Mouse (Mus musculus) liver, postnatal 0 days (tissue): Measurements from ENCODE around the gene Sema3f.

Experiments
- CTCF ChIP-seq: sonication (generic); IDR thresholded peaks from 2 replicates; pipeline ENCODE4 v1.5.1; 2016; ENCODE audit warnings: antibody characterized with exemption, low read depth
- EP300 ChIP-seq: IDR thresholded peaks from 2 replicates; pipeline ENCODE4 v1.6.1; 2016; ENCODE audit warnings: antibody characterized with exemption, low read depth, mild to moderate bottlenecking

DNA sequence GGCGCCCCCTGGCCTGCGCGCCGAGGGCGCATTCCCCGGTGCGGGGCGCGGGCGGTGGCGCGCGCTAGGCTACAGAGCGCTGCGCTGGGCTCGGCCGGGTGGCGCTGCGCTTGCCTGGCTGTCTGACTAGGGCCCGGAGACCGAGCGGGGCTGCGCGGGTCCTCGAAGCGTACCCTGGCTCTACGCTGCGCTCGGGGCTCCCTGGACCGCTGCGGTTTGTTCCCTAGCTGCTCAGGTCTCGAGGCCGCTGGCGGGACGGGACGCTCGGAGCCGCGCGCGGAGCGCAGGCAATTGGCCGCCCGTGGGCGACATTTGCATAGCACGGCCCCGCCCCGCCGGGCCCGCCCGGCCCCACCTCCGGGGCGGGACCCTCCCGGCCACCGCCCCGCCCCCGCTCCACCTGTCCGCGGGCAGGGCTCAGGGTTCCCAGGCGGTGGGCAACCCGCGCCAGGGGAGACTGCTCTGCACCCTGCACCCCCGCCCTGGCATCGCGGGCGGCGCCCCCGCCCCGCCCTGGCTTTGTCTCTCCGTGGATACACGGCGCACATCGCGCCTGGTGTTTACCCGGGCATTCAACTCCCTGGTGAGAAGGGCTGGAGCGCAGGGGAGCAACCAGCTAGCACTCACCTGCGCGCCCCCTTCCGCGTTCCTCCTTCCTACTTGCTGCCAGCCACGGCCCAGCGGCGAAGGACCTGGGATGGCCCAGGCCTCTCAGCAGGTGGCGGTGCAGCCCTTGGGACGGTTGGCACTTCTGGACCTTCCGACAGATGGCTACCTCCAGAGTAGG lies at the start of gene Sema3f:
- TF ChIP-seq CTCF (peak; percentile 63), EP300 (no peak)
